Mouse (Mus musculus) E14TG2a.4 (cell line): ENCODE data around the gene Cbx7.
A peak's percentile ranks its signal among the peaks of the same experiment; 100 is the strongest.

Experiments
- CTCF ChIP-seq: conservative IDR thresholded peaks from 2 replicates; pipeline ENCODE4 v1.5.1; 2014; ENCODE audit warnings: low read length
- POU5F1 ChIP-seq: IDR thresholded peaks from 2 replicates; pipeline ENCODE4 v1.6.1; 2014; ENCODE audit warnings: low read length, borderline replicate concordance

DNA sequence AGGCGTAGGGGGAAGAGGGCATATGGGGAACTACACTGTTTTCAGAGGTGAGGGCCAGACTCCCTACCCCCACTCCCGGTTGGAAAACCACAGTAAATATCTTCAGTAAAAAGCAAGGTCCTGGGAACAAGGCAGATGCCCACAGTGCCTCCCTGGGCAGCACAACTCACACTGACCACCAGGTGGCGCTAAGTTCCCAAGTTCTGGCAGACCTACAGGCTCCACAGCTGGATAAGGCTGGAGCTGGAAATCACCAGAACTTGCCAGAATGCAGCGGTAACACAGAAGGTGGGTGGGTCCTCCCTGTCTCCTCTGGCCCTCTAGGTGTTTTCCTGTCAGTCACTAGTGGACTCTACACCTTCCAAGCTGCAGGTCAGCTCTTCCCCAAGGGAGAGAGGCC, 24.9 kb downstream of the Cbx7 start:
- TF ChIP-seq CTCF = peak; percentile 94
- no peak for TF ChIP-seq POU5F1
